Mouse (Mus musculus): ENCODE measurements around the gene Eif5b.
"Not testable (repeated sequence)": the region's sequence is repeated elsewhere in the genome, so short reads cannot be mapped to it uniquely, and the experiment has no call there.

The Eif5b gene

GRCm38 (mm10) chr1:38001956-38002355 is 4.1 kb downstream of the Eif5b start:
- no peak for DNase-seq (ENCODE audit: low read depth in 2 of 2, low spot score in 2 of 2)

- no peak for DNase-seq (ENCODE audit: low read depth in 2 of 2, low spot score in 2 of 2)
Measured at GRCm38 (mm10) chr1:38003046-38003445, 5.2 kb downstream of the Eif5b start.

GRCm38 (mm10) chr1:38006741-38007140 is 8.9 kb downstream of the Eif5b start:
- DNase-seq (ENCODE audit: low read depth in 2 of 2, low spot score in 2 of 2): no peak

- no peak for DNase-seq (ENCODE audit: low read depth in 2 of 2, low spot score in 2 of 2)
Measured at GRCm38 (mm10) chr1:38011647-38012046, 13.8 kb downstream of the Eif5b start.

- no peak for DNase-seq (ENCODE audit: low read depth in 2 of 2, low spot score in 2 of 2)
Measured at GRCm38 (mm10) chr1:38012104-38012503, 14.3 kb downstream of the Eif5b start.

GRCm38 (mm10) chr1:38012509-38012908 is 14.7 kb downstream of the Eif5b start:
- DNase-seq (ENCODE audit: low read depth in 2 of 2, low spot score in 2 of 2): no peak

GRCm38 (mm10) chr1:38014551-38015203 is 16.9 kb downstream of the Eif5b start:
- DNase-seq (ENCODE audit: low read depth in 2 of 2, low spot score in 2 of 2): no peak

- no peak for DNase-seq (ENCODE audit: low read depth in 2 of 2, low spot score in 2 of 2)
Measured at GRCm38 (mm10) chr1:38027301-38027700, 29.5 kb downstream of the Eif5b start.

- no peak for DNase-seq (ENCODE audit: low read depth in 2 of 2, low spot score in 2 of 2)
Measured at GRCm38 (mm10) chr1:38031391-38031790, 33.6 kb downstream of the Eif5b start.

- DNase-seq (ENCODE audit: low read depth in 2 of 2, low spot score in 2 of 2): no peak
Measured at GRCm38 (mm10) chr1:38035521-38035920, 37.7 kb downstream of the Eif5b start.

GRCm38 (mm10) chr1:38037375-38037774 is 39.6 kb downstream of the Eif5b start:
- no peak for DNase-seq (ENCODE audit: low read depth in 2 of 2, low spot score in 2 of 2)

GRCm38 (mm10) chr1:38038898-38039297 is 41.1 kb downstream of the Eif5b start:
- no peak for DNase-seq (ENCODE audit: low read depth in 2 of 2, low spot score in 2 of 2)

- DNase-seq (ENCODE audit: low read depth in 2 of 2, low spot score in 2 of 2): no peak
Measured at GRCm38 (mm10) chr1:38048121-38048520, 50.3 kb downstream of the Eif5b start.

GRCm38 (mm10) chr1:38049562-38049961 is 51.8 kb downstream of the Eif5b start:
- no peak for DNase-seq (ENCODE audit: low read depth in 2 of 2, low spot score in 2 of 2)

GRCm38 (mm10) chr1:38055176-38055575 is 57.4 kb downstream of the Eif5b start:
- DNase-seq (ENCODE audit: low read depth in 2 of 2, low spot score in 2 of 2): no peak

- DNase-seq (ENCODE audit: low read depth in 2 of 2, low spot score in 2 of 2): no peak
Measured at GRCm38 (mm10) chr1:38058417-38058816, 60.6 kb downstream of the Eif5b start.

- DNase-seq (ENCODE audit: low read depth in 2 of 2, low spot score in 2 of 2): not testable (repeated sequence)
Measured at GRCm38 (mm10) chr1:38062156-38062555, 64.3 kb downstream of the Eif5b start.

- no peak for DNase-seq (ENCODE audit: low read depth in 2 of 2, low spot score in 2 of 2)
Measured at GRCm38 (mm10) chr1:38067276-38067675, 69.5 kb downstream of the Eif5b start.

- DNase-seq (ENCODE audit: low read depth in 2 of 2, low spot score in 2 of 2): no peak
Measured at GRCm38 (mm10) chr1:38071326-38071725, 73.5 kb downstream of the Eif5b start.

- no peak for DNase-seq (ENCODE audit: low read depth in 2 of 2, low spot score in 2 of 2)
Measured at GRCm38 (mm10) chr1:38081316-38081715, 83.5 kb downstream of the Eif5b start.

GRCm38 (mm10) chr1:38103214-38103613 is 105.4 kb downstream of the Eif5b start:
- DNase-seq (ENCODE audit: low read depth in 2 of 2, low spot score in 2 of 2): no peak

- DNase-seq (ENCODE audit: low read depth in 2 of 2, low spot score in 2 of 2): no peak
Measured at GRCm38 (mm10) chr1:38103813-38104212, 106.0 kb downstream of the Eif5b start.

Measured in CD8-positive naive resting alpha-beta T cell, adult 2 months (primary cell).